Mouse (Mus musculus) thymus, postnatal 25 days (tissue): ENCODE results near the gene Gimap4.
A peak's percentile ranks its signal among the peaks of the same experiment; 100 is the strongest.
"Not testable (repeated sequence)": the region's sequence is repeated elsewhere in the genome, so short reads cannot be mapped to it uniquely, and the experiment has no call there.

Experiments used
- DNase-seq: peaks from one replicate; pipeline ENCODE4 v3.0.0; 2022

Gimap4 gene

GRCm38 (mm10) chr6:48676860-48677415 lies 7.4 kb upstream of the Gimap4 start:
- DNase-seq, result no peak

GRCm38 (mm10) chr6:48677492-48678345 lies 6.6 kb upstream of the Gimap4 start:
- peak; percentile 47 for DNase-seq

- DNase-seq, result no peak
Observed at GRCm38 (mm10) chr6:48678391-48678790, 6.0 kb upstream of the Gimap4 start.

- DNase-seq, result no peak
Observed at GRCm38 (mm10) chr6:48679701-48680100, 4.6 kb upstream of the Gimap4 start.

GRCm38 (mm10) chr6:48680421-48680820 lies 3.9 kb upstream of the Gimap4 start:
- no peak for DNase-seq

GRCm38 (mm10) chr6:48681472-48682090 lies 2.8 kb upstream of the Gimap4 start:
- DNase-seq, result no peak

GRCm38 (mm10) chr6:48682271-48682670 lies 2.1 kb upstream of the Gimap4 start:
- DNase-seq, result no peak

GRCm38 (mm10) chr6:48683263-48683821 lies 1.0 kb upstream of the Gimap4 start:
- DNase-seq, result not testable (repeated sequence)

- DNase-seq, result no peak
Observed at GRCm38 (mm10) chr6:48684806-48685205, 457 bp downstream of the Gimap4 start.

GRCm38 (mm10) chr6:48685251-48685650 lies 902 bp downstream of the Gimap4 start:
- DNase-seq, result no peak

- no peak for DNase-seq
Observed at GRCm38 (mm10) chr6:48685694-48686665, 1.6 kb downstream of the Gimap4 start.

- no peak for DNase-seq
Observed at GRCm38 (mm10) chr6:48687077-48687476, 2.7 kb downstream of the Gimap4 start.

- no peak for DNase-seq
Observed at GRCm38 (mm10) chr6:48689320-48689719, 5.0 kb downstream of the Gimap4 start.

- no peak for DNase-seq
Observed at GRCm38 (mm10) chr6:48692962-48693361, 8.6 kb downstream of the Gimap4 start.

- DNase-seq, result no peak
Observed at GRCm38 (mm10) chr6:48696830-48697554, 12.6 kb downstream of the Gimap4 start.

- DNase-seq, result no peak
Observed at GRCm38 (mm10) chr6:48697555-48697930, 13.2 kb downstream of the Gimap4 start.

GRCm38 (mm10) chr6:48698066-48698856 lies 13.9 kb downstream of the Gimap4 start:
- no peak for DNase-seq

- no peak for DNase-seq
Observed at GRCm38 (mm10) chr6:48698888-48699287, 14.5 kb downstream of the Gimap4 start.

GRCm38 (mm10) chr6:48700251-48701075 lies 16.1 kb downstream of the Gimap4 start:
- no peak for DNase-seq

GRCm38 (mm10) chr6:48702146-48702545 lies 17.8 kb downstream of the Gimap4 start:
- DNase-seq, result no peak
